8 mouse cellular contexts compared by ENCODE assay signal in genomic region chr17:70737424-70737823, GRCm38 (mm10).
A peak's percentile ranks its signal among the peaks of the same experiment; 100 is the strongest.
DNase-seq lines count a peak whose midpoint lies in the region; ATAC-seq and TF ChIP-seq lines count a peak whose summit lies in the region.

No protein-coding gene starts in this region.

- peak overlapping the region; percentile 50 for H3K4me2 ChIP-seq in forebrain, embryonic 12.5 days
- H3K4me2 ChIP-seq in heart, embryonic 16.5 days (ENCODE audit: low read depth, low read length): peak overlapping the region; percentile 78
- peak overlapping the region; percentile 47; the same call in 1 of the 2 replicates for H3K4me2 ChIP-seq in liver, embryonic 15.5 days
- peak overlapping the region; percentile 54 for H3K4me2 ChIP-seq in neural tube, embryonic 13.5 days

- no peaks in the 10 kb centered on the region for H3K9me3 ChIP-seq in forebrain, embryonic 12.5 days
- no peaks in the 10 kb centered on the region for H3K9me3 ChIP-seq in heart, embryonic 16.5 days (replicated peaks; ENCODE audit: control insufficient read depth, low read length)
- no peaks in the 10 kb centered on the region for H3K9me3 ChIP-seq in liver, embryonic 15.5 days (replicated peaks)
- H3K9me3 ChIP-seq in neural tube, embryonic 13.5 days: no peaks in the 10 kb centered on the region

- WGBS in forebrain, embryonic 12.5 days: 6% methylated on average over 6 of the region's 6 CpGs
- WGBS in heart, embryonic 16.5 days: 1% methylated on average over 6 of the region's 6 CpGs
- 2% methylated on average over 6 of the region's 6 CpGs for WGBS in liver, embryonic 15.5 days (ENCODE audit: insufficient replicate concordance)
- 1% methylated on average over 6 of the region's 6 CpGs for WGBS in neural tube, embryonic 13.5 days

- no peak overlapping the region for H3K9ac ChIP-seq in forebrain, embryonic 12.5 days
- H3K9ac ChIP-seq in heart, embryonic 16.5 days (ENCODE audit: low read length): peak overlapping the region; percentile 51
- no peak overlapping the region for H3K9ac ChIP-seq in liver, embryonic 15.5 days
- H3K9ac ChIP-seq in neural tube, embryonic 13.5 days: no peak overlapping the region

- H3K36me3 ChIP-seq in C2C12 (ENCODE audit: control insufficient read depth, insufficient read depth): no peaks in the 10 kb centered on the region
- H3K36me3 ChIP-seq in forebrain, embryonic 12.5 days (replicated peaks): no peaks in the 10 kb centered on the region
- no peaks in the 10 kb centered on the region for H3K36me3 ChIP-seq in heart, embryonic 16.5 days (ENCODE audit: control insufficient read depth, insufficient read depth)
- no peaks in the 10 kb centered on the region for H3K36me3 ChIP-seq in liver, embryonic 15.5 days (replicated peaks)
- H3K36me3 ChIP-seq in neural tube, embryonic 13.5 days: no peaks in the 10 kb centered on the region

- no peaks in the 10 kb centered on the region for H3K79me2 ChIP-seq in C2C12 (ENCODE audit: control insufficient read depth, insufficient read depth)

- no peaks in the 10 kb centered on the region for H3K27me3 ChIP-seq in C2C12 (ENCODE audit: control insufficient read depth, insufficient read depth, insufficient read length)
- no peaks in the 10 kb centered on the region for H3K27me3 ChIP-seq in forebrain, embryonic 12.5 days
- H3K27me3 ChIP-seq in heart, embryonic 16.5 days (ENCODE audit: control insufficient read depth, insufficient read depth, low read length): no peaks in the 10 kb centered on the region
- H3K27me3 ChIP-seq in liver, embryonic 15.5 days: 0 out of 2 replicates have a peak, but pooled peaks cover 4% of the 10 kb centered on the region
- no peaks in the 10 kb centered on the region for H3K27me3 ChIP-seq in neural tube, embryonic 13.5 days

- TF ChIP-seq CTCF in C2C12 (IDR thresholded peaks at IDR 0.05; ENCODE audit: control insufficient read depth, insufficient read depth, insufficient read length): peak; percentile 44

- H3K79me3 ChIP-seq in C2C12 (ENCODE audit: low read depth): no peaks in the 10 kb centered on the region

- H3K27ac ChIP-seq in forebrain, embryonic 12.5 days: peak overlapping the region; percentile 39; the same call in 1 of the 2 replicates
- peak overlapping the region; percentile 80 for H3K27ac ChIP-seq in heart, embryonic 16.5 days (ENCODE audit: low read length)
- H3K27ac ChIP-seq in liver, embryonic 15.5 days (replicated peaks): no peak overlapping the region
- peak overlapping the region; percentile 57 for H3K27ac ChIP-seq in neural tube, embryonic 13.5 days (replicated peaks)

- H3K4me1 ChIP-seq in forebrain, embryonic 12.5 days: peaks cover 18% of the 10 kb centered on the region
- peaks cover 12% of the 10 kb centered on the region; the same call in 1 of the 2 replicates for H3K4me1 ChIP-seq in heart, embryonic 16.5 days (ENCODE audit: control insufficient read depth, insufficient read depth, low read length)
- no peaks in the 10 kb centered on the region for H3K4me1 ChIP-seq in liver, embryonic 15.5 days (replicated peaks)
- peaks cover 18% of the 10 kb centered on the region for H3K4me1 ChIP-seq in neural tube, embryonic 13.5 days (replicated peaks)

- peak; percentile 69 for ATAC-seq in forebrain, embryonic 12.5 days (ENCODE audit: low FRiP score)
- ATAC-seq in heart, embryonic 16.5 days (replicated peaks; ENCODE audit: extremely low read depth, insufficient read depth, low FRiP score): peak; percentile 72
- no peak for ATAC-seq in liver, embryonic 15.5 days (ENCODE audit: insufficient read depth)
- ATAC-seq in neural tube, embryonic 13.5 days (ENCODE audit: low read depth): peak; percentile 60; the same call in 1 of the 2 replicates

- peak; percentile 80 for DNase-seq in adrenal gland, postnatal 14 days
- peak; percentile 86 for DNase-seq in kidney, postnatal 14 days
- DNase-seq in natural killer cell, adult 2 months (ENCODE audit: low spot score in 2 of 2): no peak

- H3ac ChIP-seq in C2C12 (ENCODE audit: control insufficient read depth, insufficient read length, low read depth): peak overlapping the region; percentile 48

- H3K4me3 ChIP-seq in C2C12 (ENCODE audit: insufficient read depth, poor library complexity, severe bottlenecking): no peak overlapping the region
- H3K4me3 ChIP-seq in forebrain, embryonic 12.5 days (replicated peaks): peak overlapping the region; percentile 22; the same call in 1 of the 2 replicates
- H3K4me3 ChIP-seq in heart, embryonic 16.5 days (ENCODE audit: low read length): peak overlapping the region; percentile 47
- no peak overlapping the region for H3K4me3 ChIP-seq in liver, embryonic 15.5 days (replicated peaks)
- no peak overlapping the region for H3K4me3 ChIP-seq in neural tube, embryonic 13.5 days

TF ChIP-seq in C2C12, 6 proteins besides CTCF, POLR2A, EP300 and RAD21:
- TF ChIP-seq USF1 (IDR thresholded peaks at IDR 0.05; ENCODE audit: low read depth) (no peak), MAX (IDR thresholded peaks at IDR 0.05) (peak; percentile 70), FOSL1 (IDR thresholded peaks at IDR 0.05; ENCODE audit: insufficient read depth, low read length, poor library complexity, severe bottlenecking) (no peak), CEBPB (IDR thresholded peaks at IDR 0.05; ENCODE audit: low read depth) (no peak), MYOD1 (IDR thresholded peaks at IDR 0.05; ENCODE audit: control insufficient read depth, insufficient read length, low read depth) (no peak)

Comparison
In these comparisons a context has a peak if more than half of its experiments do, and no peak if none do; other contexts are left out.
1. H3K4me3 ChIP-seq: peak in forebrain, embryonic 12.5 days (single experiment) and heart, embryonic 16.5 days (single experiment); none in C2C12 (single experiment), liver, embryonic 15.5 days (single experiment) and neural tube, embryonic 13.5 days (single experiment).
2. DNase-seq: peak in adrenal gland, postnatal 14 days (single experiment) and kidney, postnatal 14 days (single experiment); none in natural killer cell, adult 2 months (0 of 2).
3. Peak in every context shown above with its lines, with median percentiles within 50 percentile points of each other: H3K4me2 ChIP-seq.